Mouse (Mus musculus) mature B cell (primary cell): Measurements from ENCODE around the gene H3f3b.

Experiments used
- in situ Hi-C: fragments of 300-500 bp; cut with MboI; formaldehyde crosslinking; loops from 2 replicates; pipeline ENCODE4 v1.14.3; 2019

H3f3b gene

GRCm38 (mm10) chr11:116001725-116002124 lies 26.0 kb downstream of the H3f3b start:
- in situ Hi-C loops, result no loop called here

DNA sequence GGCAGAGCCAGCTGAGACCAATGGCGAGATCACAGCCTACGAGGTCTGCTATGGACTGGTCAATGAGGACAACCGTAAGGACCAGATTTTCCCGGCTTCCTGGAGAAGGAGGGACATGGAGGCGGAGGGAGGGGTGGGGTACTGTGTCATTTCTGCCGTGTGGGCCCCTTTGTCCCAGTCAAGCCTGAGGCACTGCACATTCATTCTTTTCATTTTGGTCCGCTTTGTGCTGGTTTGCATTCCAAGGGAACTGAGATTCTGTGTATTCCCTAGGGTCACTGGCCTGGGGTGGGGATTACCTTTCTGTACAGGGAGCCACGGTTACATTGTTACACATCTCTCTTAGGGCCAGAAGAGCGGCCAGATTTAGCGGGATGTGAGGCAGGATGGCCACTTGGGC lies 27.2 kb downstream of the H3f3b start:
- in situ Hi-C loops, result no loop called here

GRCm38 (mm10) chr11:115999538-116000143 lies 28.1 kb downstream of the H3f3b start:
- in situ Hi-C loops, result no loop called here

DNA sequence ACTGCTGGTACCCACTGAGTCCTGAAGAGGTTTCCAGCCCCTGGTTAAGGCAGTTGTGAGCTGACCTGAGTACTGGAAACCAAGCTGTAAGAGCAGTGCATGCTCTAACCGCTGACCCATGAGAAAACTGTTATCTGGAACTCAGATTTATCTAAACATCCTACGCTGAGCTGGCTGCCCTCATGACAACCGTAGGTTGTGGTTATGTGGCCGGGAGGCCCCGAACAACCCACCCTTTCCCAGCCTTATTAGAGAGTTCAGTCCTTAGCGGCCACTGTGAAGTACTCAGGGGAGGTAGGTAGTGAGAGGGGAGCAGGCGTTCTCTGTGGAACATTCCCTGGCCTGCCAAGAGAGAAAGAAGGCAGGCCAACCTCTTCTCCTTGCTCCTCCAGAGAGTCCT lies 28.7 kb downstream of the H3f3b start:
- in situ Hi-C loops, result no loop called here

GRCm38 (mm10) chr11:115997662-115998061 lies 30.1 kb downstream of the H3f3b start:
- in situ Hi-C loops, result no loop called here

DNA sequence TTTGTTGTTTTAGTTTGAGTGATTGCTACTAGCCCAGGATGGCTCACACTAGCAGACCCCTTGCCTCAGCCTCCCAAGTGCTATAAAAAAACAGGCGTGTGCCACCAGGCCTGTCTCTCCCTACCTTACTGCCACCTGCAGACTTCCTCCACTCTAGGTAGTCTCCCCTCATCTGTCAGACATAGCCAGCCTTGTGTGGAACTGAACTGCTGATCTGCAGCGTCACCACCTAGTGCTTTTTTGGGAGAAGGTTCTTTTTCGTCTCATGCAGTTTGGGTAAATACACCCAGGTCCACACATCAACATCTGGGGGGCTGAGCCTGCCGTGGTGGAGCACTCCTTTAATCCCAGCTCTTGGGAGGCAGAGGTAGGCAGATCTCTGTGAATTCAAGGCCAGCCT lies 30.7 kb downstream of the H3f3b start:
- in situ Hi-C loops, result no loop called here

DNA sequence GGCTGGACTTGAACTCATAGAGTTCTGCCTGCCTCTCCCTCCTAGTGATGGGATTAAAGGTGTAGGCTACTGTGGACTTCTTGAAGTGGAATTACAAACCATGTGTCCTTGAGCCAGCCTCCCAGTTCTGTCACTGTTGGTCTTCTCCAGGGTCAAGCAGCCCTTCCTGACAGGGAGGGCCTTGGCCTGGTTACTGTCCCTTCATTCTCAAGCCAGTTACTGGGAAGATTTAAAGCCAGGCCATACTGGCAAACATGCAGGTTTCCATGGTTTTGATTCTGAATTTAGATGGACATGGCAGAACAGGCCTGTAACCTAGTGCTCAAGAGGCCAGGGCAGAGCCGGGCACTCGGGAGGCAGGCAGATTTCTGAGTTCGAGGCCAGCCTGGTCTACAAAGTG lies 32.5 kb downstream of the H3f3b start:
- in situ Hi-C loops, result no loop called here

DNA sequence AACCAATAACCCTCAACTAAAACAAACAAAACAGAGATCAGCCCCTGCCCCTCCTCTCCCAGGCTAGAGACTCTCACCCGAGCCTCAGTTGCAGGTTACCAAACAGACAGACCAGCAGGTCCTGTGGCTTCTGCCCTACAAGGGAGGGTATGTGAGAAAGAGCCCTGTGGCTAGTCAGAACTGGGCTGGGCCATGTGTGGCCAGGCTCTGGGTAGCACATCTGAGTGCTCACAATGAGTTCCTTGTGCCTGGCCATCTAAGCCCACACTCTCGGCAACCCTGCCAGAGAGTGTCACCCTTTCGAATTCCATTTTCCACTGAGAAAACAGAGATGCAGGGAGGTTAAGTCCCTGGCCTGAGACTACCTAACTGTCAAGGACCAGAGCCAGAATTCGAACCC lies 35.7 kb downstream of the H3f3b start:
- in situ Hi-C loops, result no loop called here

GRCm38 (mm10) chr11:115989686-115990085 lies 38.1 kb downstream of the H3f3b start:
- in situ Hi-C loops, result no loop called here

GRCm38 (mm10) chr11:115983291-115983690 lies 44.5 kb downstream of the H3f3b start:
- in situ Hi-C loops, result no loop called here

DNA sequence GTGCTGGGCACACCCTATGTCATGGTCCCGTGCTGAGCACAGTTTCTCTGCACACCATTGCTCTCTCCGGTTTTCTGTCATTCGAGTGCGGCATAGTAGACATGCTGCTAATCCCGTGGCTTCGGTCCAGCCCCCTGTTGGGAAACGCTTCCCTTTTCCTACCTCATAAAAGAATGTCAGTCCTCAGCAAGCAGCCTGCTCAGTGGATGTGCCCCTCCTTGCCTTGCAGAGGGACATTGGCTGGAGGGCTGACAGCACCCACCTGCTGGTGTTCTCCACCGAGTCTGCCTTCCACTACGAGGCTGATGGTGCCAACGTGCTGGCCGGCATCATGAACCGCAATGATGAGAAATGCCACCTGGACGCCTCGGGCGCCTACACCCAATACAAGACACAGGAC lies 45.3 kb downstream of the H3f3b start:
- in situ Hi-C loops, result no loop called here

GRCm38 (mm10) chr11:115975544-115975943 lies 52.2 kb downstream of the H3f3b start:
- in situ Hi-C loops, result no loop called here

DNA sequence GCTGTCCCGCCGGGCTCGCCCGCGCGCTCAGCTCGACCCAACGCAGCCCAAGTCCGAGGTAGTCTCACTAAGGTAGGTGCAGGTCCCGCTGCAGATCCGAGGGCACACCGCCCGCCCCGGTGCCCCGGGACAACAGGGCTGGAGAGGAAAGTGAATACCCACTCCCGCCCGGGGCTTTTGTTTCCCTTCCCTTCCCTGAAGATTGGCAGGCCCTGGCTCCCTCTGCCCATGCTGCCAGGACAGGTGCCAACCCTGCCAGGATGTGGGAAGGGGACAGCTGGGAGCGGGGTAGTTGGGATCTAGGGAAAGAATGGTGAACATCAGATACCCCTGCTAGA lies 52.7 kb downstream of the H3f3b start:
- in situ Hi-C loops, result no loop called here

DNA sequence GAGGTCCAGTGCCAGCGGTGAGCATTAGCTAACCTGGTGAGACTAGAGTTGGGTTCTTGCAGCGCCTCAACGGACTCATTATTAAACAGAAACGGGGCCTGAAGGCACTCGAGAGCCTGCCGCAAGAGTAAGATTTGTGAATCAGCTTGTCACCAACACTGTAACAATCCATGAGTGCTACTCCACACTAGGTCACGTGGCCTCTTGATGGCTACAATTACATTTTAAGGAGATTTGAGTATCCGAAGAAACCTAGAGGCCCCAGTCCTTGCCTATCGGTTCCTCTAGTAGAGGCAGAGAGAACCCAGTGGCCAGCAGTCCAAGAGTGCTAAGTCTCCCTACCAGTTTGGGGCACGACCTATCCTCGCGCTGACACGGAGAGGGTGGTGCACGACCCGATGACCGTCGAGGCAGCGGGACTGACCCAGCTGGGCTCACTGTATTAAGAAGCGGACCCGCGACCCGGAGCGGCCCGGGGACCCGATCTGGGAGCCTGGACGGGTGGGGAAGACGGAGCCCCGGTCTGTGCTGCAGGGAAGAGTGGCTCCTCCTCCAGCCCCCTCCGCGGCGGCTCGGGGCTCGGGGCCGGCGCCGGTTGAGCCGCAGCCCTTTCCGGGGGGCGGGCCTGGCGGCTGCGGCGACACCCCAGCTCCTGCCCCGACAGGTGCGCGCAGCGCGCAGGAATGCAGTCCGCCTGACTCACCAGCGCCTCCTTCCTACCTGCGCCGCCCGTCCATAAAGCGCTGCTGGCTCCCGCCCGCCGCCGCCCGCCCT lies 53.3 kb downstream of the H3f3b start, which contains the start of gene Itgb4:
TSS of gene Itgb4 (plus strand) at position 401 of the 774 bp plus-strand sequence.
- in situ Hi-C loops, result no loop called here
